Mouse (Mus musculus) forebrain, embryonic 12.5 days (tissue): ENCODE data around the gene Lpp. TPM values are rescaled to one million over a fixed set of nuclear protein-coding genes. Genes with fewer than 3 reads are reported as not detected.

Experiments
- ATAC-seq: fragments of 200-750 bp; cut with Nextera tagmentation; 2 replicates; pipeline ENCODE4 v1.8.0; 2017; ENCODE audit warnings: moderate TSS enrichment; ENCODE audit not compliant: low FRiP score
- H3K27ac ChIP-seq: fragments of 300-500 bp; sonication (generic); 2 replicates; pipeline ENCODE4 v1.5.1; 2016; ENCODE audit warnings: mild to moderate bottlenecking
- H3K27me3 ChIP-seq: fragments of 300-500 bp; sonication (generic); 2 replicates; pipeline ENCODE4 v1.6.1; 2016; ENCODE audit warnings: mild to moderate bottlenecking
- H3K36me3 ChIP-seq: fragments of 300-500 bp; sonication (generic); replicated peaks from 2 replicates; pipeline ENCODE4 v1.6.1; 2016; ENCODE audit warnings: mild to moderate bottlenecking
- H3K4me1 ChIP-seq: fragments of 300-500 bp; sonication (generic); 2 replicates; pipeline ENCODE4 v1.6.1; 2016
- H3K4me2 ChIP-seq: fragments of 300-500 bp; sonication (generic); 2 replicates; pipeline ENCODE4 v1.6.1; 2016; ENCODE audit warnings: mild to moderate bottlenecking, moderate library complexity
- H3K4me3 ChIP-seq: fragments of 300-500 bp; sonication (generic); replicated peaks from 2 replicates; pipeline ENCODE4 v1.5.1; 2016; ENCODE audit warnings: mild to moderate bottlenecking
- H3K9ac ChIP-seq: fragments of 300-500 bp; sonication (generic); 2 replicates; pipeline ENCODE4 v1.6.1; 2016; ENCODE audit warnings: mild to moderate bottlenecking
- H3K9me3 ChIP-seq: fragments of 300-500 bp; sonication (generic); 2 replicates; pipeline ENCODE4 v1.6.1; 2016
- WGBS: fragments of 180-500 bp; shearing (Covaris S2); methylation state at CpG from one replicate; pipeline ENCODE4 v1.1.7; 2016; 5-methylcytosine and 5-hydroxymethylcytosine counted together
- polyA plus RNA-seq: library from polyadenylated mRNA; unstranded; fragments of >200 nt; fragmentation: Nextera tagmentation; extraction: Ambion mirVana; gene quantifications from 2 replicates; pipeline ENCODE4 v1.2.1, GENCODE M21; 2016

The Lpp gene
- polyA plus RNA-seq, 1 experiment from 2014 or later = 18.1 TPM

DNA sequence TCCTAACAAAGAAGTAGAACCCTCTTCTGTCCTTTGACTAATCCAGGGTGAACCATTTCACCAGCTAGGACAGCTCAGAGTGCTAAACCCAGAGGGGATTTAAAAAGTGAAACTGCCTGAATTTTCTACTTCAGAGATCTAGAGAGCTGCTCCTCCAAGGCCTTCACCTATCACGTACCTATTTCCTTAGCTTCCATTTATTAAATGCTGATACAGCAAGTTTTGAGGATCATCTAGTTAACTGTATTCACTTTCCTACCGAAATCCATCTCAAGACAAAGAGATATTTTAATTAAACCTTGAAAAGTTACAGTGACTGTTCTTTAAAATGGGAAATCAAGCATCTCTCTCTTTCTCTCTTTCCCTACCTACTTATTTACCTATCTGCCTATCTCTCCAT lies 167.7 kb downstream of the Lpp start:
- no peak for ATAC-seq
- H3K27ac ChIP-seq = no peak overlapping the region
- H3K9me3 ChIP-seq = no peaks in the 10 kb centered on the region
- no peak overlapping the region for H3K4me2 ChIP-seq
- no peaks in the 10 kb centered on the region for H3K4me1 ChIP-seq
- H3K9ac ChIP-seq = no peak overlapping the region
- H3K27me3 ChIP-seq = no peaks in the 10 kb centered on the region
- 93% methylated on average over 2 of the region's 2 CpGs for WGBS
- H3K36me3 ChIP-seq = no peaks in the 10 kb centered on the region
- H3K4me3 ChIP-seq = no peak overlapping the region

DNA sequence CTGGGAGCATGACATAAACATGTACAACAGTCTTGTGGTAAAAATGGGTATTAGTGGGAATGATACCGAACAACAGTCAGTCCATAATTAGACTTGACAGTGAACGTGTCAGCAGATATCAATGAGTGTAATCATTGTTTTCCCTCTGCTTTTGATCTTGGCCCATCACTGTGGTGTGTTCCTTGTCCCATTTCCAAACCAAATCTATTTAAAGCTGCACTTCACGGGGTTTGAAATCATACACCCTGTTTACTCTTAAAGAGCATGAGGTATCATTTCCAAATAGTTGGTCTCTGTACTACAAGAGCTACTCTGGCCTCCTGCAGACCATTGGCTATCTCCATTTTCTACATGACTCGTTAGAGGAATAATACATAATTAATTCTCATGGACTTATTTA lies 168.3 kb downstream of the Lpp start:
- H3K4me3 ChIP-seq = no peak overlapping the region
- H3K27ac ChIP-seq = no peak overlapping the region
- no peak overlapping the region for H3K4me2 ChIP-seq
- no peak overlapping the region for H3K9ac ChIP-seq
- no peaks in the 10 kb centered on the region for H3K36me3 ChIP-seq
- H3K27me3 ChIP-seq = no peaks in the 10 kb centered on the region
- no peaks in the 10 kb centered on the region for H3K9me3 ChIP-seq
- 74% methylated on average over 4 of the region's 4 CpGs for WGBS
- no peak for ATAC-seq
- peaks cover 3% of the 10 kb centered on the region; the same call in 1 of the 2 replicates for H3K4me1 ChIP-seq

DNA sequence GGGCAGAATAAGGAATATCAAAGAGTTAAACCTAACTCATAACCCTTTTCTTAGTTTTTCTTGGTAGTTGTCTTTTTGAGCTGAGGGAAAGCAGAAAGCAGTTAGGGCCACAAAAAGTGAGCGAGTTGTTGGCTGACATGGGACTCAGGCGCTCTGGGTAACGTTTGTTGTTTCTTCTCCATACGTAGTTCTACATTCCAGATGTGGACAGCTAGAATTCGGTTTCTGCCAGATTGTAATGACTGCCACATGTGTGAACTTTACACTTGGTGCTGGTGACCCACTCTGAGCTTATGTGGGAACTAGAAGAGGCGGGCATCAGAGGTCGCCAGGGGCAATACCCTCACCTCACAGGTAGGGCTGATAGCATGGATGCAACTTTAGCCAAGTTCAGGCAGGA lies 172.0 kb downstream of the Lpp start:
- Histone ChIP-seq H3K9ac (no peak overlapping the region), H3K4me1 (peaks cover 6% of the 10 kb centered on the region), H3K9me3 (no peaks in the 10 kb centered on the region), H3K36me3 (no peaks in the 10 kb centered on the region), H3K27me3 (no peaks in the 10 kb centered on the region), H3K4me2 (no peak overlapping the region), H3K27ac (no peak overlapping the region), H3K4me3 (no peak overlapping the region)
- WGBS = 84% methylated on average over 7 of the region's 7 CpGs
- ATAC-seq = no peak

DNA sequence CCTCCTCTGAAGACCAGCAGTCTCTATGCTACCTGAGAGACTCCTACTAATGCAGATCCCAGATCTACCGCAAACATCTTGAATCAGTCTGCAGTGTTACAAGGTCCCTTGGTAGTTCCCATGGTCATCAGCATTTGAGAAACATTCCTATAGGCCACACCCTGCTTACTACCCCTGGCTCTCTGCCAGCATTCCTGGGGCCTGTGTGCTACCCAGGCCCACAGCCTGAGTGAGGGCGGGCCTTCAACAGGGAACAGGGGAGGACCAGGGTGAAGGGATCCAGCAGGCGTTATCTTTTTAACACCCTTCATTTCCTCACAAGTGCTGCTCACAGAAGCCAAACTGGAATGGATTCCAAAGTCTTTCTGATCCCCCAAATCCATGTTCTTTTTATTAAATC lies 173.0 kb downstream of the Lpp start:
- Histone ChIP-seq H3K4me1 (peaks cover 6% of the 10 kb centered on the region), H3K4me2 (no peak overlapping the region), H3K9ac (no peak overlapping the region), H3K27me3 (no peaks in the 10 kb centered on the region), H3K4me3 (no peak overlapping the region), H3K9me3 (no peaks in the 10 kb centered on the region), H3K36me3 (no peaks in the 10 kb centered on the region), H3K27ac (no peak overlapping the region)
- ATAC-seq = no peak
- WGBS = 82% methylated on average over 3 of the region's 3 CpGs

DNA sequence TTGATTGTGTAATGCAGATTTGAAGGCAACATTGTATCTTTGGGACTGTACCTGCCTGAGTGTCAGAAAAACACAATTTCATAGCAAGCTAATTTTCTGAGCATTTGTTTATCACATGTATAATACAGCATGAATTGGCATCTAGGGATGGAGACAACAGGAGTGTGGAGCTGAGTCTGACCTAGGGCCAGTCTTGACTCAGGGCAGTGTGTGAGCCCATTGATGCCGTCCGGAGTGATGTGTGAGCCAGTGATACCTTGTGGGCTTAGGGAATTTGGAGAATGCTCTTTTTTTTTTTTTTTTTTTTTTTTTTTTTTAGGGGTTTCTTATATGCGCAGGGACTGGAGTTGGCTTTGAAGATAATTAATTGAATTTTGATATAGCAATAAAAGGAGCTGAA lies 174.3 kb downstream of the Lpp start:
- WGBS = 86% methylated on average over 3 of the region's 3 CpGs
- Histone ChIP-seq H3K27me3 (no peaks in the 10 kb centered on the region), H3K4me1 (peaks cover 6% of the 10 kb centered on the region), H3K9ac (no peak overlapping the region), H3K4me3 (no peak overlapping the region), H3K27ac (no peak overlapping the region), H3K9me3 (no peaks in the 10 kb centered on the region), H3K4me2 (no peak overlapping the region), H3K36me3 (no peaks in the 10 kb centered on the region)
- ATAC-seq = no peak

DNA sequence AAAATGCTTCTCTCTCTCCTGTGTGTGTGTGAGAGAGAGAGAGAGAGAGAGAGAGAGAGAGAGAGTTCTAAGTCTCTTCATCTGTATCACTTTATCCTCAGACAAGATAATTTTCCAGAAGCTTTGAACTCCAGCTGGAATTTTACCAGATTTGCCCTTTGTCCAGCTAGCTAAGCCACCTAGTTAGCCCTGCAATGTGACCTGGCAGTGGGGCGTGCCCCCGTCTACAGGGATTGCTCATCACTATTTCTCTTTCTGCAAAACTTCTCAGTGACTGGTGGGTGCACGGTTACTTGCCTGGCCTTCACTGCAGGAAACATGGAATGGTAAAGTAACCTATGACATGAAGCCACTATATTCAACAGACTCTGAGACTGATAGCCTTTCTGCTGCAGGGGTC lies 174.8 kb downstream of the Lpp start:
- WGBS = 81% methylated on average over 3 of the region's 3 CpGs
- Histone ChIP-seq H3K4me3 (no peak overlapping the region), H3K9ac (no peak overlapping the region), H3K27me3 (no peaks in the 10 kb centered on the region), H3K9me3 (no peaks in the 10 kb centered on the region), H3K27ac (no peak overlapping the region), H3K36me3 (no peaks in the 10 kb centered on the region), H3K4me1 (peaks cover 6% of the 10 kb centered on the region), H3K4me2 (no peak overlapping the region)
- no peak for ATAC-seq

DNA sequence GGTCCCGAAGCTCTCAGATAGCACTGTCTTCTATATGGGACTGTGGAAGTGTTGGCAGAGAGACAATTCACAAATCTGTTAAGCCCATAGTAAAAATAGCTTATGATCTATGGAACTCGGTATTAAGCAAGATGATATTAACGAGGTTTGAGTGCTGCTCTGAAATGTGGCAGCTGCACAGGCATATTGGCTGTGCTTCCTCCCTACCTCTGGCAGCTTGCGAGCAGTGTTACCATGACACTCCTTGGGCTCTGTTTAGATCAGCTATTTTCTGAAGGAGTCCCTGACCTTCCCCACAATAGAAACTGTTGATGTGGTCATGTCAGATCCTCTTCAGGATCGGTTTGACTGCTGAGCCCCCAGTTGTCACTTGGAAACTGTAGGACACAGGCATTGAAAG lies 176.4 kb downstream of the Lpp start:
- H3K9me3 ChIP-seq = no peaks in the 10 kb centered on the region
- H3K4me3 ChIP-seq = no peak overlapping the region
- no peak overlapping the region for H3K4me2 ChIP-seq
- H3K4me1 ChIP-seq = peaks cover 6% of the 10 kb centered on the region
- no peak overlapping the region for H3K9ac ChIP-seq
- 75% methylated on average over 5 of the region's 5 CpGs for WGBS
- H3K27me3 ChIP-seq = no peaks in the 10 kb centered on the region
- H3K27ac ChIP-seq = no peak overlapping the region
- H3K36me3 ChIP-seq = no peaks in the 10 kb centered on the region
- ATAC-seq = no peak

DNA sequence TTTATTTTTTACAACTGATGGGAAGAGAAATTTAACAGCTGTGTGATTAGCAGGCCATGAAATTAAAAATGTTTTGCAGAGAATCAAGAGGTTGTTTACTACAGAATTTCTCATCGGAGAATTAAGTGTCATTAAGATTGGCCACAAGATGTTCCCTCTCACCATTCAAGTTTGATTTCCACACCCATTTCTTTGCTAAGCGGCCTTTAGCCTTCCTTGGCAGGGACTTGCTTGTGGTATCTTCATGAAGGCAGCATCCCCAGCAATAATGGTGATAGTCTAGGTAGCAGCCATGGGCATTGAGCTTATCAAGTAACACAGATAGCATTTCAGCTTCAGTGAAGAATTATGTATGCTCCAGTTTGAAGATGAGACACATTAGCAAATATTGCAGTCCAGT lies 183.7 kb downstream of the Lpp start:
- Histone ChIP-seq H3K4me2 (no peak overlapping the region), H3K9me3 (no peaks in the 10 kb centered on the region), H3K27me3 (no peaks in the 10 kb centered on the region), H3K9ac (no peak overlapping the region), H3K4me3 (no peak overlapping the region), H3K27ac (no peak overlapping the region), H3K36me3 (no peaks in the 10 kb centered on the region), H3K4me1 (no peaks in the 10 kb centered on the region)
- 87% methylated on average over 2 of the region's 2 CpGs for WGBS
- ATAC-seq = no peak

DNA sequence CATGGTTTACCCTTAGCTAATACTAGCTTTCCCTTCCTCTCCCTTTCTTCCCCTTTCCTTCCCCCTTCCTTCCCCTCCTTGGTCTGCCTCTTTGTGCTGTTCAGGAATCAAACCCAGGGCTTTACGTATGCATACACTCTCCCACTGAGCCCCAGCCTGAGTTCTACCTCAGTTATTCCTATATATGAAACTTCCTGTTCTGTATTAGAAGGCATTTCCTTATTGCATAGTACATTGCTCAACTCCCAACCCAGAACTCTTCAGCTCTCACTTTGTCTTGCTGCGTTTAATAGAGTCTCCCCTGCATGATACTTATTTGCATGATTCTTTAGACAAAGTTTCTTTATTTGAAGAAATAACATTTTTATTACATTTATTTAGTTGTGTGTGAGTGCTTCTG lies 184.5 kb downstream of the Lpp start:
- 92% methylated on average over 2 of the region's 2 CpGs for WGBS
- Histone ChIP-seq H3K36me3 (no peaks in the 10 kb centered on the region), H3K4me2 (no peak overlapping the region), H3K9ac (no peak overlapping the region), H3K4me3 (no peak overlapping the region), H3K9me3 (no peaks in the 10 kb centered on the region), H3K27ac (no peak overlapping the region), H3K4me1 (no peaks in the 10 kb centered on the region), H3K27me3 (no peaks in the 10 kb centered on the region)
- no peak for ATAC-seq

DNA sequence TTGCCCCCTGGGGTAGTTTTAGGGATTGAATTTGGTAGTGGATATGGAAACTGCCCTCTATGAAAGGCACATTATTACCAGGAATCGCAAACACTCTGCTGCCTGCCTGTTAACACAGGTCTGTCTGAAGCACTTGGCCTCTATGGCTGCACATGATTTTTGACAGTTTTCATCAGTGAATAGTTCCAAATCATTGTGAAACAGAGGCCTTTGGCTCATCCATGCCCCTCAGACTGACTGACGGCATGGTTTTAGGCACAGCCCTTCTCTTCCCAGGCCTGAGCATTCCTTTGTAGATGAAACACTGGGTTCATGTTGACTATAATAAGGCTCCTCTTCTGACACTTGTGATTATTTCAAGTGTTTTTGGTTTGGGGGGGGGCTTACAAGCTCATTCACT lies 189.5 kb downstream of the Lpp start:
- Histone ChIP-seq H3K9ac (no peak overlapping the region), H3K4me2 (no peak overlapping the region), H3K4me1 (no peaks in the 10 kb centered on the region), H3K9me3 (no peaks in the 10 kb centered on the region), H3K36me3 (no peaks in the 10 kb centered on the region), H3K27ac (no peak overlapping the region), H3K27me3 (no peaks in the 10 kb centered on the region), H3K4me3 (no peak overlapping the region)
- 88% methylated on average over 2 of the region's 2 CpGs for WGBS
- no peak for ATAC-seq

DNA sequence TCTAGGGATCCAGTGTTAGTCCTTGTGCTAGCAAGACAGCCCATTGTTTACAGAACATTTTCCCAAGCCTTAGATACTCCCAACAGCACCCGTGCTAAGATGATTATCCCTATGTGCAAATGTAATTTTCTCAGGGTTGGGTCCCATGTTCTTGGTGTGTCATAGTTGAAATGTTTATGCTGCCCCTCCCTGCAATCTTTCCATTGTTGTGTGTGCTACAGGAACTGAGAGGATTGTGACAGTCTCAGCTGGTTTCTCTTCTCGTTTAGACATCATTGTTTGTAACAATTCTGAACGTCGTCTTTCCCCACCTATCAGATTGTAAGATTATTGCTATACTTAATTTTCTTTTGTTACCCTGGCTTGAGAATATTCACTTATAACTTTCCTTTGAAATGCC lies 200.2 kb downstream of the Lpp start:
- Histone ChIP-seq H3K9me3 (no peaks in the 10 kb centered on the region), H3K36me3 (no peaks in the 10 kb centered on the region), H3K4me3 (no peak overlapping the region), H3K4me2 (no peak overlapping the region), H3K4me1 (no peaks in the 10 kb centered on the region), H3K9ac (no peak overlapping the region), H3K27ac (no peak overlapping the region), H3K27me3 (no peaks in the 10 kb centered on the region)
- WGBS = 78% methylated on average over 4 of the region's 4 CpGs
- ATAC-seq = no peak

DNA sequence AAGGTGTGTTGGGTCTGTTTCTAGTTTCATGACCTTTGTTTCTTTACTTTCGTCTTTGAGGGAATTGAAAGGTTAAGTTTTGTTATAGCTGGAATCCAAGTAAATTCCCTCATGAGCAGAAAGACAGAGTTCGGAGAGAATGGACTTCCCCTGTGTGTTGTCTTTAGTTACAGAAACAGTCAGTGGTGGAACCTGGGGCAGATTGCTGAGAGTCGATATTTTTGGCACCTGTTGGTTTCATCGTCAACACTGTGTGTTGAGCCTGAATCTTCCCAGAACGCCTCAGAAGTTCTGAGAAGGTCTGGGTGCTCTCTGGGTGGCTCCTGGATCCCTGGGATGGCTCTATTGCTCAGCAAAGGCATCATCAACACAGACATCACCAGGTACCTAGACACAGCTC lies 201.2 kb downstream of the Lpp start:
- H3K27me3 ChIP-seq = no peaks in the 10 kb centered on the region
- no peak overlapping the region for H3K27ac ChIP-seq
- WGBS = 80% methylated on average over 5 of the region's 5 CpGs
- no peaks in the 10 kb centered on the region for H3K9me3 ChIP-seq
- no peak overlapping the region for H3K4me3 ChIP-seq
- H3K4me2 ChIP-seq = no peak overlapping the region
- H3K9ac ChIP-seq = no peak overlapping the region
- no peaks in the 10 kb centered on the region for H3K4me1 ChIP-seq
- H3K36me3 ChIP-seq = no peaks in the 10 kb centered on the region
- no peak for ATAC-seq

DNA sequence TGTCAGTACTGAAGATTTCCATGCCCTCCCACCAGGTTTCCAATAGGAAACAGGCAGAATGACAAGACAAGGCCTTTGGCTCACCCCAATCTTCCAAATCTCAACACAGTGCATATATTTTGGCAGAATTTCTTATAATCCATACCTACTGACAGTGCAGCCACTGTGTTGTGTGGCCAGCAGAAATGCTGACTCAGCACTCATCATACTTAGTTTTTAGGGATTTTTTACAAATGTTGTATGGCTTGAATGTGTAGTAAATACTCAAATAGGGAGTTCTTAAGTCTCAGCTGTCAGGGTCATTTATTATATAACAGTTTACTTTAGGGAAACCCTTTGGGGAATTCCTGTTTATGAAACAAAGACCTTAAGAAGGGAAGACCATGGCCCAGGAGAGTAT lies 202.2 kb downstream of the Lpp start:
- Histone ChIP-seq H3K4me3 (no peak overlapping the region), H3K9me3 (no peaks in the 10 kb centered on the region), H3K36me3 (no peaks in the 10 kb centered on the region), H3K27ac (no peak overlapping the region), H3K4me2 (no peak overlapping the region), H3K27me3 (no peaks in the 10 kb centered on the region), H3K9ac (no peak overlapping the region), H3K4me1 (no peaks in the 10 kb centered on the region)
- no peak for ATAC-seq

DNA sequence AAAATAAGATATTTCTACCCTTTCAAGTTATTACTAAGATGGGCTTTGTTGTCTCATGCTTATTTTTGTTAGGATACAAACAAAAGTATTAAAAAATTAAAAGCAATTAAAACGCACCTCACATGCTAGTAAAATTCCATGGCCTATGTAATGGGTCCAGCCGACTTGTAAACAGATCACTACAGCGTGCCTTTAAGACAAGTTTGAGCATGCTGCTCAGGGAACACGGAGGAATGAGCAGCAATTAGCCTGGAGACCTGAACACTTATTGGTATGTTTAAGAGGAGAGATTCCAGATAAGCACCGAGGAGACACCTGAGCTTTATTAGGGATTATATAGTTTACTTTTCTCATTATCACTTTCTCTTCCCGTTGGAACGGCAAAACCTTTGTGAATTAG lies 205.3 kb downstream of the Lpp start:
- Histone ChIP-seq H3K27me3 (no peaks in the 10 kb centered on the region), H3K9ac (no peak overlapping the region), H3K4me3 (no peak overlapping the region), H3K9me3 (no peaks in the 10 kb centered on the region), H3K4me2 (no peak overlapping the region), H3K36me3 (no peaks in the 10 kb centered on the region), H3K4me1 (no peaks in the 10 kb centered on the region), H3K27ac (no peak overlapping the region)
- WGBS = 78% methylated on average over 7 of the region's 7 CpGs
- ATAC-seq = no peak
